ENCODE assay signal across 9 mouse cellular contexts in the genomic region with DNA sequence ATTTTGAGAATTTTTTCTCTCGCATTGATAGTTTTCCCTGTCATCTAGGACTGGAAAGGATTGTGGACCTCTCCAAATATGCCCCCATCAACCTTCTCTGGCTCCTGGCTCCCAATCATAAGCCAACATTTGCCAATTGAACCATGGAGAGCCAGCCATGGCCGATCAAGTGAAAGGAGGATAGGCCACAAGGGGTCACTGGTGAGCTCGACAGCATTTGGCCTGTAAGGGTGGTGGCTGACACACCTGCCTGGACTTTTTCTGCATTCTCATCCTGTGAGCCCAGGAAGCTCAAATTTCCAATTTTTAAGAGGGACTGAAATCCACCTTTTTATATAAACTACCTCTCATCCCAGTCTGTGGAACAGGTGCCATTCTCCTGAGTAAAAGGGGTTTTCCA. TPM values are rescaled to one million over a fixed set of nuclear protein-coding genes. Genes with fewer than 3 reads are reported as not detected.
DNase-seq lines count a peak whose midpoint lies in the region; ATAC-seq and TF ChIP-seq lines count a peak whose summit lies in the region.
"Had no signal": no experiment of that assay in that cellular context is flagged by ENCODE, and none has a peak within 500 bp of the region (broad histone marks: within the 10 kb centered on the region; RNA-seq: fewer than 3 reads in every experiment).

No protein-coding gene starts in this region.

- no peaks in the 10 kb centered on the region for H3K9me3 ChIP-seq in midbrain, embryonic 14.5 days (ENCODE audit: control insufficient read depth, low read length)
- H3K9me3 ChIP-seq in midbrain, embryonic 16.5 days (replicated peaks; ENCODE audit: control insufficient read depth, low read length, poor library complexity, severe bottlenecking) = no peaks in the 10 kb centered on the region
- H3K9me3 ChIP-seq: lung, embryonic 15.5 days had no signal

- H3K4me1 ChIP-seq in midbrain, embryonic 14.5 days (ENCODE audit: control insufficient read depth, insufficient read depth, low read length) = no peaks in the 10 kb centered on the region
- H3K4me1 ChIP-seq in midbrain, embryonic 16.5 days (ENCODE audit: control insufficient read depth, insufficient read depth, low read length) = no peaks in the 10 kb centered on the region
- H3K4me1 ChIP-seq in small intestine, adult 2 months (ENCODE audit: control insufficient read depth, insufficient read depth, insufficient read length, low read length) = no peaks in the 10 kb centered on the region
- H3K4me1 ChIP-seq: lung, embryonic 15.5 days had no signal

- no peaks in the 10 kb centered on the region for H3K36me3 ChIP-seq in midbrain, embryonic 14.5 days (ENCODE audit: control insufficient read depth, insufficient read depth, low read length)
- H3K36me3 ChIP-seq in midbrain, embryonic 16.5 days (ENCODE audit: control insufficient read depth, insufficient read depth, low read length) = no peaks in the 10 kb centered on the region
- no peaks in the 10 kb centered on the region for H3K36me3 ChIP-seq in small intestine, adult 2 months (ENCODE audit: control insufficient read depth, insufficient read depth, low read length)
- H3K36me3 ChIP-seq: lung, embryonic 15.5 days had no signal

- H3K27ac ChIP-seq in gastrocnemius, adult 2 months = no peak overlapping the region
- H3K27ac ChIP-seq in midbrain, embryonic 14.5 days (replicated peaks; ENCODE audit: low read depth, low read length) = no peak overlapping the region
- no peak overlapping the region for H3K27ac ChIP-seq in midbrain, embryonic 16.5 days (ENCODE audit: low read length)
- no peak overlapping the region for H3K27ac ChIP-seq in small intestine, adult 2 months (ENCODE audit: insufficient read depth, low read depth, low read length)
- H3K27ac ChIP-seq: lung, embryonic 15.5 days had no signal

- intact Hi-C loops in gastrocnemius, adult 2 months (cut with DNase I) = no loop called here
- intact Hi-C loops in gastrocnemius, postnatal 14 days (cut with DNase I; ENCODE audit: low total_unique reads) = no loop called here

- peak; percentile 42 for TF ChIP-seq CTCF in gastrocnemius, adult 2 months (IDR thresholded peaks at IDR 0.05)
- TF ChIP-seq CTCF in small intestine, adult 2 months (IDR thresholded peaks at IDR 0.05; ENCODE audit: extremely low read depth, insufficient read length, insufficient replicate concordance, low read depth, low read length) = peak; percentile 52; the same call in 1 of the 2 replicates

- ATAC-seq in midbrain, embryonic 14.5 days (ENCODE audit: low FRiP score, low TSS enrichment) = no peak
- ATAC-seq in midbrain, embryonic 16.5 days = no peak

- H3K4me2 ChIP-seq in midbrain, embryonic 14.5 days (ENCODE audit: low read length) = no peak overlapping the region
- H3K4me2 ChIP-seq in midbrain, embryonic 16.5 days (ENCODE audit: low read length) = no peak overlapping the region
- H3K4me2 ChIP-seq: lung, embryonic 15.5 days had no signal

- H3K9ac ChIP-seq in midbrain, embryonic 14.5 days (replicated peaks; ENCODE audit: low read length) = no peak overlapping the region
- no peak overlapping the region for H3K9ac ChIP-seq in midbrain, embryonic 16.5 days (ENCODE audit: low read depth, low read length)
- H3K9ac ChIP-seq: lung, embryonic 15.5 days had no signal

- WGBS in midbrain, embryonic 14.5 days = 52% methylated on average over 3 of the region's 3 CpGs
- WGBS in midbrain, embryonic 16.5 days = 37% methylated on average over 3 of the region's 3 CpGs
- WGBS in small intestine, adult 2 months = 38% methylated on average over 3 of the region's 3 CpGs

- H3K27me3 ChIP-seq in midbrain, embryonic 14.5 days (ENCODE audit: control insufficient read depth, insufficient read depth, low read length) = no peaks in the 10 kb centered on the region
- no peaks in the 10 kb centered on the region for H3K27me3 ChIP-seq in midbrain, embryonic 16.5 days (ENCODE audit: control insufficient read depth, insufficient read depth, low read depth, low read length)
- H3K27me3 ChIP-seq in small intestine, adult 2 months (ENCODE audit: control insufficient read depth, insufficient read depth, low read length) = no peaks in the 10 kb centered on the region
- H3K27me3 ChIP-seq: lung, embryonic 15.5 days had no signal

- H3K4me3 ChIP-seq in gastrocnemius, adult 2 months = no peak overlapping the region
- no peak overlapping the region for H3K4me3 ChIP-seq in midbrain, embryonic 14.5 days (replicated peaks; ENCODE audit: low read depth, low read length)
- H3K4me3 ChIP-seq in midbrain, embryonic 16.5 days (ENCODE audit: low read depth, low read length) = no peak overlapping the region
- H3K4me3 ChIP-seq in small intestine, adult 2 months (ENCODE audit: low read depth, low read length) = no peak overlapping the region
- H3K4me3 ChIP-seq: lung, embryonic 15.5 days had no signal

- no peak for DNase-seq in gastrocnemius, adult 2 months
- DNase-seq in gastrocnemius, postnatal 14 days = no peak
- DNase-seq in midbrain, embryonic 14.5 days = peak; percentile 32
- peak; percentile 24 for DNase-seq in embryo, embryonic 9.5 days (ENCODE audit: extremely low spot score)
- no peak for DNase-seq in right cerebral cortex, adult 18-20 months
- no peak for DNase-seq in gastrocnemius, postnatal 25 days

- no peak for TF ChIP-seq POLR2A in small intestine, adult 2 months (IDR thresholded peaks at IDR 0.05; ENCODE audit: low read depth, low read length)

RNA-seq across cellular contexts. Expression of a gene that starts 50.0 kb away (rescaled TPM):
- total RNA-seq in gastrocnemius, adult 2 months (2021) = under 1 TPM in 1 of 2 experiments, not detected in 1; 0.08 TPM
- under 1 TPM; 0.25 to 0.29 TPM for total RNA-seq in gastrocnemius, postnatal 14 days (2021)
- 6.7 and 7.7 TPM in 2 replicates for polyA plus RNA-seq in midbrain, embryonic 14.5 days (2014; fragmentation: Nextera tagmentation; extraction: Ambion mirVana)
- 6.8 and 8.2 TPM in 2 replicates for polyA plus RNA-seq in midbrain, embryonic 16.5 days (2015; fragmentation: Nextera tagmentation; extraction: Ambion mirVana)
- polyA plus RNA-seq in small intestine, adult 2 months (2012; rRNA removed) = not detected in 2 replicates
- not detected for total RNA-seq in gastrocnemius, postnatal 25 days (2021)

Comparison
In these comparisons a context has a peak if more than half of its experiments do, and no peak if none do; other contexts are left out.
1. DNase-seq: peak in midbrain, embryonic 14.5 days (single experiment) and embryo, embryonic 9.5 days (single experiment); none in gastrocnemius, adult 2 months (single experiment), gastrocnemius, postnatal 14 days (single experiment), right cerebral cortex, adult 18-20 months (single experiment) and gastrocnemius, postnatal 25 days (single experiment).